Mouse (Mus musculus): ENCODE data around the gene Exoc2.

DNA sequence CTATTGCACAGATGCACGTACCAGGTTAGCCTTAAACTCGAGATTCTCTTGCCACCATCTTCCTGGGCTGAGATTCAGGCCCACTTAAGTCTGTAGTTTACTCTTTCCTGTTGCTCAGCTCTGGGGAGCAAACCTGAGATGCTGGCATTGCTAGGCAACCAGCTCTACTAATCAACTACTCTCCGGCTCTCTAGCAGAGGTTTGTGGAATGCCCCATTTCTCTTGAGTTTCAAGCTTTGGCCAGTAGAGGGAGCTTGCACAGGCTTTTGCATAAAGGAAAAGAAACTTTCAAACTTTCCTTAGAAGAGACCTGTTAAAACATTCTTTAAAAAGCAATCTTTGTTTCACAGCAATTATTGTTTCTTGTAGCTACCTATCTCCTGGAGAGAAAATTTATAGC lies 19.9 kb upstream of the Exoc2 start:
- TF ChIP-seq RCOR1 (IDR thresholded peaks at IDR 0.05; ENCODE audit: low read depth, low read length) (no peak), CTCF (IDR thresholded peaks at IDR 0.05 in 2 of 3, conservative IDR thresholded peaks at IDR 0.05 in 1 of 3; ENCODE audit: control insufficient read depth in 1 of 3, insufficient read depth in 1 of 3, low read depth in 2 of 3, low read length in 3 of 3, poor library complexity in 1 of 3, severe bottlenecking in 1 of 3) (peak; percentile 46 to 78 (median 69)), MXI1 (IDR thresholded peaks at IDR 0.05; ENCODE audit: low read depth, low read length) (no peak), EP300 (IDR thresholded peaks at IDR 0.05; ENCODE audit: low read depth in 1 of 2, low read length in 2 of 2) (no peak), TCF12 (IDR thresholded peaks at IDR 0.05; ENCODE audit: low read depth, low read length) (no peak), POLR2A (IDR thresholded peaks at IDR 0.05; ENCODE audit: control insufficient read depth in 1 of 2, insufficient read depth in 1 of 2, low read depth in 1 of 2, low read length in 2 of 2, poor library complexity in 1 of 2) (no peak), NRF1 (IDR thresholded peaks at IDR 0.05; ENCODE audit: insufficient read depth, low read depth, low read length, poor library complexity, severe bottlenecking) (no peak), HCFC1 (IDR thresholded peaks at IDR 0.05; ENCODE audit: low read depth, low read length) (no peak)
